Mouse (Mus musculus): ENCODE data around the gene Pnrc2.
A peak's percentile ranks its signal among the peaks of the same experiment; 100 is the strongest.

Pnrc2 gene

DNA sequence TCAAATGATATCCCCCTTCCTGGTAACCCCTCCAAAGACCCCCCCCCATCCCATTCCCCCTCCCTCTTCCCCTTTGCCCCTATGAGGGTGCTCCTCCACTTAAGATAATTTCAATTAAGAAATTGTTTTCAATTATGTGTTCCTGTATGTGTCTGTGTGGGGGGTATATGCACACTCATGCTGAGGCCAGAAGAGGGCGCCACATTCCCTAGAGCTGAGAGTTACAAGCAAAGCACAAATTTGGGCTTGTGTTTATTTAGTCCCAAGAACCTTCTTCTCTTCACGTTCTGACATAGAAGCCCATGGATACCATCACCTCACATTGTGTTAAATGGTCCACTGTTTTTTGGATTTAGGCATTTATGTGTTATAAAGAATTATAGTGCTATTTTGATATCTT, 50.4 kb downstream of the Pnrc2 start:
- DNase-seq (ENCODE audit: low read depth), result peak; percentile 50

DNA sequence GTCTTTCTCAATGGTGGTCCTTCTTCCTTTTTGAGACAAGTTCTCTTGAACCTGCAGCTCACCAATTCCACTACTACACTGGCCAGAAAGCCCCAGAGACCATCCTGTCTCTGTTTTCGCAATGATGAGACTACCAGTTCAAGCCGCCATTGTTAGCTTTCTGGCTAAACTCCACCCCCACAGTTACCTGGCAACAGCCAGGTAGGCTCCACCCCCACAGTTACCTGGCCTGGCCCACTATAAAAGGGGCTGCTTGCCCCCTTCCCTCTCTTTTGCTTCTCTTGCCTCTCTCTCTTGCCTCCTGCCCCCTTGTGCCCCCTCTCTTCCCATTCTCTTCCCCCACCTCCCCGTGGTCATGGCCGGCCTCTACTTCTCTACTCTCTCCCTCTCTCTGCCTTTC, 51.9 kb downstream of the Pnrc2 start:
- no peak for DNase-seq (ENCODE audit: low read depth)

Measured in c-Kit-positive CD71-negative TER-119-negative erythroid progenitor cells, embryonic 14.5 days (primary cell).